Mouse (Mus musculus): Measurements from ENCODE around the gene Gm10073. TPM values are rescaled to one million over a fixed set of nuclear protein-coding genes. Genes with fewer than 3 reads are reported as not detected.
"Not testable (repeated sequence)": the region's sequence is repeated elsewhere in the genome, so short reads cannot be mapped to it uniquely, and the experiment has no call there.

Gm10073 gene
- polyA plus RNA-seq (2015; fragmentation: Nextera tagmentation; extraction: Ambion mirVana): 5.7 and 11.2 TPM in 2 replicates

DNA sequence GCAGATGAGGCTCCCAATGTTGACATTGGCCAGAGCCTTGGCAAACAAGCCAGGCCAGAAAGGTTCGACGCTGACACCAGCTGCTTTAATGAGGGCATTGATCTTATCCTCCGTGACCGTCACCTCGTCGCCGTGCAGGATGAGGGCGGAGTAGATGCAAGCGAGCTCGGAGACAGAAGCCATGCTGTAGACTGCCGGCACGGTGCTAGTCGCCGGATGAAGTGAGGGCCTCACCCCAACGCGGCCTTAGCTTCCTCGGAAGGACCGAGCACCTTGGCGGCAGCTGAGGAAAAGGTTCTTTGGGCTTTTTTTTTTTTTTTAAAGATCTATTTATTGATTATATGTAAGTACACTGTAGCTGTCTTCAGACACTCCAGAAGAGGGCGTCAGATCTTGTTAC lies at the start of gene Gm10073:
Gm10073 (minus strand) TSS at position 294 of the 400 bp plus-strand sequence.
- ATAC-seq (ENCODE audit: low FRiP score, low read depth); H3K4me3 ChIP-seq: not testable (repeated sequence)
- 61% methylated on average over 20 of the region's 20 CpGs for WGBS

DNA sequence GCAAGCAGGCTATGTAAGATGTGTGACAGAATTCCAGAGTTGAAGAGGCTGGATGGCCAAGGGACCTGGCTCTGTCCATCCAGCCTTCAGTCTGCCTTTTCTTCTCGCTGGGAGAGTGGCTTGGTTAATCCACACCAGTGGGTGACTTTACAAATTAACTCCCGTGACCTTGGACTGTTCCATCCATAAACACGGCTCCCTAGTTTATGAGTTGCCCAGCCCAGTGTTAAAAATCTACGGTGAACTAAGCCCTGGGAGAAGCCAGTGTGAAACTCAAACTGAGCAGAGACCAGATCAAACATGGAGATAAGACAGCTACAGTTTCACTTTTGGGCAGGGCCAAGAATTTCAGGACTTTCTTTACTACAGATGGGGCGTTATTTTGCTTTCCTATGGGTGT lies 49.8 kb upstream of the Gm10073 start:
- H3K9me3 ChIP-seq: no peaks in the 10 kb centered on the region
- H3K4me3 ChIP-seq: no peak overlapping the region
- ATAC-seq (ENCODE audit: low FRiP score, low read depth): no peak
- H3K4me1 ChIP-seq (replicated peaks): 0 out of 2 replicates have a peak, but pooled peaks cover 2% of the 10 kb centered on the region
- no peak overlapping the region for H3K27ac ChIP-seq (replicated peaks)
- no peak overlapping the region for H3K4me2 ChIP-seq
- 78% methylated on average over 5 of the region's 5 CpGs for WGBS
- H3K36me3 ChIP-seq: no peaks in the 10 kb centered on the region
- H3K27me3 ChIP-seq: no peaks in the 10 kb centered on the region
- H3K9ac ChIP-seq: no peak overlapping the region

More for the DNA sequence above, at the start of gene Gm10073:
- H3K27ac ChIP-seq (replicated peaks); H3K9me3 ChIP-seq; H3K27me3 ChIP-seq; H3K36me3 ChIP-seq; H3K4me1 ChIP-seq (replicated peaks); H3K4me2 ChIP-seq; H3K9ac ChIP-seq: not testable (repeated sequence)

DNA sequence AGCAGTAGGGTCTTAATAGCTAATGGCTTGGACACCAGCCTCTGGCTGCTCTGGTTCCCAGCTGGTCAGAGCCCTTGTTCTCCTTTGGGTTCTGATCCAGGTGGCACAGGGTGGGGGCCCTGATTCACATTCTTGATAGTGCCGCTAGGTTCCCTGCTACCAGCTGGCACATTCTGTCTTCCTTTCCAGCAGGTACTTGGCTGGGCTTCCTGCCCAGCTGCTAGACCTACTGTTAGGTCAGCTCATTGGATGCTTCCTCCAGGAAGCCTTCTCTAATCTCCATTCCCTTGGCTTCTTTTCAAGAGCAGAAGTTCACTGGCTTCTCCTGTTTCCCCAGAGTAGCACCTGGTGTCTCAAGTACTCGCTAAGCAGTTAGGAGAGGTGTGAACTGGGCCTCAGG lies 47.2 kb upstream of the Gm10073 start:
- no peak overlapping the region for H3K9ac ChIP-seq
- no peak overlapping the region for H3K4me3 ChIP-seq
- no peaks in the 10 kb centered on the region for H3K9me3 ChIP-seq
- no peak overlapping the region for H3K27ac ChIP-seq (replicated peaks)
- WGBS: 74% methylated on average over 2 of the region's 2 CpGs
- ATAC-seq (ENCODE audit: low FRiP score, low read depth): no peak
- H3K27me3 ChIP-seq: no peaks in the 10 kb centered on the region
- no peak overlapping the region for H3K4me2 ChIP-seq
- H3K4me1 ChIP-seq (replicated peaks): 0 out of 2 replicates have a peak, but pooled peaks cover 2% of the 10 kb centered on the region
- H3K36me3 ChIP-seq: no peaks in the 10 kb centered on the region

DNA sequence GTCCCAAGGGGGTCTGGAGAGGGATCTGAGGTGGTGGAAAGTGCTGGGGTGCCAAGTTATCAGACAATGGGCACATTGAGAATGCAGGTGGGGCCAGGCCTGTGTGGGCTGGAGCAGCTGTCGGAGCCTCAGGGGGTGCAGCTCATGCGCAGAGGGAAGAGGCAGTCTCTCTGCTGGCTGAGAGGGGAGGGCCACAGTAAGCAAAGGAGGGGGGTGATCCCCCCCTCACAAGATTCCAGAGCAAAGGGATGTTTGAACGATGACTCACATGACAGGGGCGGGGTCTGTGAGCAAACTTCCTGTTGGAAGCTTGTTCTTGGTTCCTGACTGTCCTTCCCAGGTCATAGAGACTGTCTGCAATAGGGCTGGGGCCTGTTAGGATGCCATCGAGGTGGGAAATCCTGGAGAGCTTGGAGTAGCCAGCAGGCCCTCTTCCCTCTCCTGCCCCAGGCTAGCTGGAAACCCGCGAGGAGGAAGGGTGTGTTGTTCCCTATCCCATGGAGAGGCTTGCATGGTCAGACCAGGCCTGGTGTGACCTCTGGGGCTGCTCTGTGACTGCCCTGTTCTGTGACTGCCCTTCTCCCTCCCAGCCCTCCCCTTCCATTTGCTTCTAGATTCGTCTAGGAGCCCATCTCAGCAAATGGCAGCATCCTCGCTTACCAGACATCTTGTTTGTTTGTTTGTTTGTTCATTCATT lies 46.4 kb upstream of the Gm10073 start:
- Histone ChIP-seq H3K27me3 (no peaks in the 10 kb centered on the region), H3K36me3 (no peaks in the 10 kb centered on the region), H3K9ac (no peak overlapping the region), H3K4me2 (no peak overlapping the region), H3K4me3 (no peak overlapping the region), H3K9me3 (no peaks in the 10 kb centered on the region), H3K27ac (replicated peaks) (no peak overlapping the region), H3K4me1 (replicated peaks) (0 out of 2 replicates have a peak, but pooled peaks cover 2% of the 10 kb centered on the region)
- 51% methylated on average over 9 of the region's 9 CpGs for WGBS
- ATAC-seq (ENCODE audit: low FRiP score, low read depth): no peak; the same call in 1 of the 2 replicates

DNA sequence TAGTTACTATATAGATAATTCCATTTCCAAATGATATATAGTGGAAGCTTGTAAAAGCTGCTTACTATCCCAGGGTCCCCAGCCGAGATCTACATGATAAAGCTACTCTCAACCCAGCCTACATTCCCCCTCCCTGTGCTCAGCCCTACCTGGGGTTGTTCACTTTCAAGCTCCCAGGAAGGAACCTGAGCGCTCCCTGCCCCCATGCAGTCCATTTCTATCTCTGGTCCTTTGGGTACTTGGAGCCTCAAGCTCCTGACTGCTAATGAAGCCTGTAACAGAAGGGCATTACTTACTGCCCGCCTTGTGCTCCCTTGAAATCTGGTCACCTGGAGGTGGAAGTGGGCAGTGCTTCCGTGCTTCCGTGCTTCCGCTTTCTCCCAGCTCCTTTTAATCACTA lies 45.1 kb upstream of the Gm10073 start:
- 0 out of 2 replicates have a peak, but pooled peaks cover 2% of the 10 kb centered on the region for H3K4me1 ChIP-seq (replicated peaks)
- 59% methylated on average over 6 of the region's 6 CpGs for WGBS
- no peak for ATAC-seq (ENCODE audit: low FRiP score, low read depth)

DNA sequence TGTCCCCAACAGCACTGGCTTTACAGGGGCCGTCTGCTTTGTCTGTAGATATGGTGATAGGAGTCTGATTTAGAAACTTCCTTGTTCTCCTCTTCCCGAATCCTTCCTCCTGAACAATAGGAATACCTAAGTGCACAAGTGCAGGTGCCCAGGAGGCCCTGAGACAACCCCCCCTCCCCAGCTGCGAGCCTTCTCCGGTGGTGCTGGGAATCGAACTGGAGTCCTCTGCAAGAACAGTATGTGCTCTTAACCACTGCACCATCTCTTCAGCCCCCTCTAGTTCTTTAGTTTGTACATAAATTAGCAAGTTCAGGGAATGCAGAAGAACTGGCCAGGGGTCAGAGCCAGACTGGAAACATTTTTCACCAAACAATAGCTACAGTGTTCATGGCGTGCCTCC lies 44.6 kb upstream of the Gm10073 start:
- Histone ChIP-seq H3K9me3 (no peaks in the 10 kb centered on the region), H3K36me3 (no peaks in the 10 kb centered on the region), H3K27ac (replicated peaks) (no peak overlapping the region), H3K9ac (no peak overlapping the region), H3K4me2 (no peak overlapping the region), H3K27me3 (no peaks in the 10 kb centered on the region), H3K4me1 (replicated peaks) (0 out of 2 replicates have a peak, but pooled peaks cover 2% of the 10 kb centered on the region), H3K4me3 (no peak overlapping the region)
- ATAC-seq (ENCODE audit: low FRiP score, low read depth): no peak
- WGBS: 80% methylated on average over 6 of the region's 6 CpGs

More for the DNA sequence above, 45.1 kb upstream of the Gm10073 start:
- no peak overlapping the region for H3K9ac ChIP-seq
- no peak overlapping the region for H3K27ac ChIP-seq (replicated peaks)
- no peaks in the 10 kb centered on the region for H3K27me3 ChIP-seq
- H3K9me3 ChIP-seq: no peaks in the 10 kb centered on the region
- no peaks in the 10 kb centered on the region for H3K36me3 ChIP-seq
- H3K4me2 ChIP-seq: no peak overlapping the region
- no peak overlapping the region for H3K4me3 ChIP-seq

DNA sequence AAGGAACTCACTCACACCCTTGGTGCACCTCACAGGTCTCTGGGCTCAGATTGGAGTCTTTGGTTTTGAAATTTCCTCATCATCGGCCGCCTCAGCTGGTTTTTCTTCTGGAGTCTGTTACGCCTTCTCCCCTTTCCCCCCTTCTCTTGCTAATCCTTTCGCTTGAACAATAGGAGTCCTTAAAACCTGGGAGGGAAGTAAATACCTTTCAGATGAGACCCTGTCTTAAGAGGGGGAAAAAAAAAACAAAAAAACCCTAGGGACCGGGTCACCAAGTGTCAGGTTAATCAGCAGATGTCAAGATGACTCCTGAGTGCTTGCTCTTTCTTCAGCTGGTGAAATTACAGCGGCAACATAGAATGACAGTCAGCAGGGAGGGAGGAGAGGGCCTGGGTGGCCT lies 43.9 kb upstream of the Gm10073 start:
- Histone ChIP-seq H3K27ac (replicated peaks) (no peak overlapping the region), H3K4me2 (no peak overlapping the region), H3K9ac (no peak overlapping the region), H3K27me3 (no peaks in the 10 kb centered on the region), H3K36me3 (no peaks in the 10 kb centered on the region), H3K9me3 (no peaks in the 10 kb centered on the region), H3K4me1 (replicated peaks) (0 out of 2 replicates have a peak, but pooled peaks cover 2% of the 10 kb centered on the region), H3K4me3 (no peak overlapping the region)
- WGBS: 42% methylated on average over 6 of the region's 6 CpGs
- ATAC-seq (ENCODE audit: low FRiP score, low read depth): no peak

DNA sequence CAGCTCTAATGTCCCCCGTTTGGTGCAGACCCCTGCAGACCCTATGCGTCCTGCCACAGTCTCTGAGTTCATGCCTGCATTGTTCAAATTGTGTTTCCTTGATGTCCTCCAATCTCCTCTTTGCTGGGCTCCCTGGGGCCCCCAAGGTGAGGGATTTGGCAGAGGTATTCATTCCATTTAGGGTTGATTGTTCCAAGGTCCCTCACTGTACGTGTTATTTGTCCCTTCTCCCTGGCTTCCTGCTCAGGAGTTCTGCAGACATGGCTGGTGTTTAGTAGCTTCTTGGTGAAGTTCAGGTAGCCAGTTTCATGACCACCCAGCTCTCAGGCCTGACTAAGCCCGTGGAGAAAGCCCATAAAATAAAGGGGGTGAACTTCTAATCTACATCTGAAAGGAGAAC lies 43.4 kb upstream of the Gm10073 start:
- H3K4me2 ChIP-seq: no peak overlapping the region
- H3K27ac ChIP-seq (replicated peaks): no peak overlapping the region
- 43% methylated on average over 4 of the region's 4 CpGs for WGBS
- no peak overlapping the region for H3K4me3 ChIP-seq
- H3K9me3 ChIP-seq: no peaks in the 10 kb centered on the region
- ATAC-seq (ENCODE audit: low FRiP score, low read depth): no peak
- H3K36me3 ChIP-seq: no peaks in the 10 kb centered on the region
- H3K27me3 ChIP-seq: no peaks in the 10 kb centered on the region
- 0 out of 2 replicates have a peak, but pooled peaks cover 2% of the 10 kb centered on the region for H3K4me1 ChIP-seq (replicated peaks)
- H3K9ac ChIP-seq: no peak overlapping the region

DNA sequence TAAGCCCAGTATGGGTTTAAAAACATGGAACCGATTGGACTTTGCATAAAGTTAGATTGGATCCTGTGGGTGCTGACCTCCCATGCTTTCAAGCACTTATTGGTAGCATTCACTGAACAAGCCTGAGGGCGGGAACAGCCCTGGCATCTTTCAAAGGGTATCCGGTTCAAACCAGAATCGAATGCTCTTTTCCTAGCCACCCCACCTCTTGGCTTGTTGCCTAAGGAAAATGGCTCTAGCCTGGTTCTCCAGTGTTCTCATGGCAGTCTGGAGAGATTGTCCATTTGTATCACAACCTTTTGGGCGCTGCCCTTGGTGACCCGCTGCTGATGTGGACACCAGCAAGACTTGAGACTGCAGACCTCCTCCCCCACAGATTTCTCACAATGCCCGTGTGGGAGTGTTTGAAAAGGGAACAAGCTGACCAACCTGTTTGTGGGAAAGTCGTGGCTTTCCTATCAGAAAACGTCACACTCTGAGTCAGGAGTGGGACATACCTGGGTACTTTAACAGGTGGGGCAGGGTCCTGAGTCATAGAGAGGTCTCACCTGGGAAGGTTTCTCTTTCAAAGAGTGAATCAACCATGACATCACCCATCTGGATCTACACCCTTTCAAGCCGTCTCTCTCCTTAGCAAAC lies 42.5 kb upstream of the Gm10073 start:
- Histone ChIP-seq H3K36me3 (no peaks in the 10 kb centered on the region), H3K4me1 (replicated peaks) (0 out of 2 replicates have a peak, but pooled peaks cover 2% of the 10 kb centered on the region), H3K27me3 (no peaks in the 10 kb centered on the region), H3K9me3 (no peaks in the 10 kb centered on the region), H3K4me2 (no peak overlapping the region), H3K9ac (no peak overlapping the region), H3K4me3 (no peak overlapping the region), H3K27ac (replicated peaks) (no peak overlapping the region)
- 81% methylated on average over 10 of the region's 10 CpGs for WGBS
- no peak for ATAC-seq (ENCODE audit: low FRiP score, low read depth)

DNA sequence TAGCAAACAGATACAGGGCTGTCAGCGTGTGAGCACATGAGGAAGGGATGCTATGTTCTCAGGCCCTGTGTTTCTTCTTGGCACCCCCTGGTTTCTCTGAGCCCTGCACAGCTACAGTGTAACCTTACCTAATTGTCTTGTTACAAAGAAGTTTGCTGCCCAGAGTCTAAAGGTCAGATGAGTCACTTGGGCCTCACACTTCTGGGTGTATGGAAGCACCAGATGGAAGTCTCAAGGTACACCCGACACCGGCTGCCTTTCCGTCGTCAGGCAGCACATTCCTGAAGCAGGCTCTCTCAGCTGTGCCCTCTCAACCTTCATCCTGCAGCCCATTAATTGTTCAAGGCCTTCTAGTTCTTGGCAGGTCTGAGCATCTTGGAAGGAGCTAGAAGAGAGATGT lies 41.4 kb upstream of the Gm10073 start:
- H3K27ac ChIP-seq (replicated peaks): no peak overlapping the region
- WGBS: 82% methylated on average over 5 of the region's 5 CpGs
- ATAC-seq (ENCODE audit: low FRiP score, low read depth): no peak
- no peaks in the 10 kb centered on the region for H3K9me3 ChIP-seq
- 0 out of 2 replicates have a peak, but pooled peaks cover 2% of the 10 kb centered on the region for H3K4me1 ChIP-seq (replicated peaks)
- no peak overlapping the region for H3K4me2 ChIP-seq
- H3K4me3 ChIP-seq: no peak overlapping the region
- no peaks in the 10 kb centered on the region for H3K27me3 ChIP-seq
- no peak overlapping the region for H3K9ac ChIP-seq
- H3K36me3 ChIP-seq: no peaks in the 10 kb centered on the region

DNA sequence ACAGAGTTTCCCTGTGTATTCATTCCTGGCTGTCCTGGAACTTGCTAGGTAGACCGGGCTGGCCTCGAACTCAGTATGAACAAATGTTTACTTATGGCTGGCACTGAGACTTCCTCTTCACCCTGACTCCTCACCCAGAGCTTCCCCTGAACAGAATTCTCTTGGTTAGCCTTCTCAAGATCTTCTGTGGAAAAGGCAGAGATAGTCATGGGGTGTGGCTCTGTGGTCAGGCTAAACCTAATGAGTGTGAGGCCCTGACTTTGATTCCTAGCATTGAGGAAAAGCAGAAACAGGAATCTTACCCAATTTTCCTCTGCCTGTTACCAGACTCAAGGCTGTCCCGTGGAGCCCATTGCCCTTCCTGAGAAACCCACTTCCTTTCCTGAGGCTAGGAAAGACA lies 38.8 kb upstream of the Gm10073 start:
- Histone ChIP-seq H3K4me3 (no peak overlapping the region), H3K36me3 (no peaks in the 10 kb centered on the region), H3K27me3 (peaks cover 3% of the 10 kb centered on the region; the same call in 1 of the 2 replicates), H3K9me3 (no peaks in the 10 kb centered on the region), H3K9ac (no peak overlapping the region), H3K4me2 (no peak overlapping the region), H3K27ac (replicated peaks) (no peak overlapping the region), H3K4me1 (replicated peaks) (no peaks in the 10 kb centered on the region)
- ATAC-seq (ENCODE audit: low FRiP score, low read depth): no peak
- 84% methylated on average over 3 of the region's 3 CpGs for WGBS

DNA sequence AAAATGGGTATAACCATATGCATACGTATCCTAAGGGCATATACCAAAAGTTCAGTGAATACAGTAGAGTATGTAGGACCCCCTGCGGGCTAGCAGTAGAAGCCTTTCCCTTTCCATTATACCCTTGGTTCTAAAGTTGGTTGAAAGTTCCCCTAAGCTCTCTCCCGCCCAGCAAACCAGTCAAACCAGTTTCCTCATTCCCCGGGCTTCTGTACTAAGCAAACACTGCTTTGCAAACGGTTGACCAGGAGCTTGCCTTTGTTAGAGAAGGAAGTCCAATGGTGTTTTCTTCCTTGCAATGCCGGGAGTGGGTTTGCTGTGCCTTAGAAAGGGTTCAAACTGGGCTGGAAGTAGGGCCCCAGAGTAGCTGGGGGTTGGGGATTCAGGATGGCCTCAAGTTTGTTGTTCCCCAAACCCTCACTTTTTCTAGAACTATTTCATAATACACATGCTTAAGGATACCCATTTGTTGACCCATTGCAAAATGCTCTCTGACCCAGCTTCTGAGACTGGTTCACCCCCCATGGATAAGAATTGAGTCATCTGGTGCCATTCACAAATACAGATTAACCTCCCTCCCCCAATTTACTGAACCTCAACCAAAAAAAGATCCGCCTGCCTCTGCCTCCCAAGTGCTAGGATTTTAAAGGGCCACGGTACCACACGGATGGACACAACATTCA lies 37.8 kb upstream of the Gm10073 start:
- H3K27me3 ChIP-seq: peaks cover 10% of the 10 kb centered on the region
- no peak overlapping the region for H3K4me2 ChIP-seq
- no peak overlapping the region for H3K27ac ChIP-seq (replicated peaks)
- no peak overlapping the region for H3K9ac ChIP-seq
- H3K4me1 ChIP-seq (replicated peaks): no peaks in the 10 kb centered on the region
- H3K9me3 ChIP-seq: no peaks in the 10 kb centered on the region
- no peak overlapping the region for H3K4me3 ChIP-seq
- WGBS: 69% methylated on average over 9 of the region's 9 CpGs
- no peaks in the 10 kb centered on the region for H3K36me3 ChIP-seq
- no peak for ATAC-seq (ENCODE audit: low FRiP score, low read depth)
